Mouse (Mus musculus) limb, embryonic 11.5 days (tissue): Measurements from ENCODE around the gene Uqcr11. TPM values are rescaled to one million over a fixed set of nuclear protein-coding genes. Genes with fewer than 3 reads are reported as not detected.
A peak's percentile ranks its signal among the peaks of the same experiment; 100 is the strongest.

ENCODE experiments used
- ATAC-seq: fragments of 200-750 bp; cut with Nextera tagmentation; 2 replicates; pipeline ENCODE4 v1.8.0; 2017; ENCODE audit warnings: low read depth; ENCODE audit not compliant: insufficient number of reproducible peaks, low FRiP score, low TSS enrichment
- DNase-seq: peaks from one replicate; pipeline ENCODE4 v3.0.0-alpha.2; 2015; ENCODE audit warnings: low spot score
- H3K27ac ChIP-seq: fragments of 300-500 bp; sonication (generic); replicated peaks from 2 replicates; pipeline ENCODE4 v1.5.1; 2014; ENCODE audit warnings: low read depth, mild to moderate bottlenecking, low read length
- H3K27me3 ChIP-seq: fragments of 300-500 bp; sonication (generic); 2 replicates; pipeline ENCODE4 v1.6.1; 2014; ENCODE audit warnings: mild to moderate bottlenecking, low read length, mixed read lengths; ENCODE audit not compliant: control insufficient read depth, insufficient read depth
- H3K36me3 ChIP-seq: fragments of 300-500 bp; sonication (generic); 2 replicates; pipeline ENCODE4 v1.6.1; 2014; ENCODE audit warnings: mild to moderate bottlenecking, low read length, moderate library complexity, mixed read lengths; ENCODE audit not compliant: control insufficient read depth, insufficient read depth
- H3K4me1 ChIP-seq: fragments of 300-500 bp; sonication (generic); 2 replicates; pipeline ENCODE4 v1.6.1; 2014; ENCODE audit warnings: low read length, mixed read lengths; ENCODE audit not compliant: control insufficient read depth, insufficient read depth
- H3K4me2 ChIP-seq: fragments of 300-500 bp; sonication (generic); 2 replicates; pipeline ENCODE4 v1.6.1; 2014; ENCODE audit warnings: low read depth, mild to moderate bottlenecking, moderate library complexity; ENCODE audit not compliant: severe bottlenecking
- H3K4me3 ChIP-seq: fragments of 300-500 bp; sonication (generic); 2 replicates; pipeline ENCODE4 v1.5.1; 2014; ENCODE audit warnings: low read depth, low read length
- H3K9ac ChIP-seq: fragments of 300-500 bp; sonication (generic); 2 replicates; pipeline ENCODE4 v1.6.1; 2014; ENCODE audit warnings: mild to moderate bottlenecking, low read length
- H3K9me3 ChIP-seq: fragments of 300-500 bp; sonication (generic); 2 replicates; pipeline ENCODE4 v1.6.1; 2016; ENCODE audit warnings: low read length; ENCODE audit not compliant: control insufficient read depth
- WGBS: fragments of 180-500 bp; shearing (Covaris S2); extraction: QIAGEN DNeasy Blood & Tissue Kit; methylation state at CpG from one replicate; pipeline ENCODE4 v1.1.7; 2014; 5-methylcytosine and 5-hydroxymethylcytosine counted together
- polyA plus RNA-seq: library from polyadenylated mRNA; unstranded; fragments of >200 nt; fragmentation: Nextera tagmentation; extraction: Ambion mirVana; gene quantifications from 2 replicates; pipeline ENCODE4 v1.2.1, GENCODE M21; 2014

The Uqcr11 gene
- polyA plus RNA-seq, 1 experiment from 2014 or later = 533 TPM

- Histone ChIP-seq H3K9me3 (no peaks in the 10 kb centered on the region), H3K4me1 (peaks cover 32% of the 10 kb centered on the region), H3K36me3 (peaks cover 25% of the 10 kb centered on the region), H3K27ac (no peak overlapping the region), H3K9ac (no peak overlapping the region; the same call in 1 of the 2 replicates), H3K4me2 (no peak overlapping the region), H3K27me3 (no peaks in the 10 kb centered on the region), H3K4me3 (no peak overlapping the region)
- ATAC-seq = no peak
- 70% methylated on average over 4 of the region's 4 CpGs for WGBS
- DNase-seq = no peak
Observed at GRCm38 (mm10) chr10:80383431-80383830, 23.2 kb downstream of the Uqcr11 start.

- no peaks in the 10 kb centered on the region for H3K27me3 ChIP-seq
- ATAC-seq (no peak), DNase-seq (no peak)
- no peak overlapping the region; the same call in 1 of the 2 replicates for H3K4me2 ChIP-seq
- 88% methylated on average over 7 of the region's 7 CpGs for WGBS
- no peak overlapping the region for H3K9ac ChIP-seq
- peaks cover 26% of the 10 kb centered on the region for H3K4me1 ChIP-seq
- no peak overlapping the region for H3K27ac ChIP-seq
- H3K36me3 ChIP-seq = peaks cover 25% of the 10 kb centered on the region
- no peak overlapping the region for H3K4me3 ChIP-seq
- no peaks in the 10 kb centered on the region for H3K9me3 ChIP-seq
Observed at GRCm38 (mm10) chr10:80382641-80383365, 23.8 kb downstream of the Uqcr11 start.

GRCm38 (mm10) chr10:80377716-80378115 lies 28.9 kb downstream of the Uqcr11 start:
- no peak overlapping the region for H3K9ac ChIP-seq
- WGBS = 52% methylated on average over 10 of the region's 10 CpGs
- H3K4me3 ChIP-seq = no peak overlapping the region
- no peak overlapping the region for H3K4me2 ChIP-seq
- ATAC-seq (no peak), DNase-seq (no peak)
- H3K4me1 ChIP-seq = no peaks in the 10 kb centered on the region
- no peaks in the 10 kb centered on the region for H3K27me3 ChIP-seq
- H3K36me3 ChIP-seq = peaks cover 21% of the 10 kb centered on the region
- H3K9me3 ChIP-seq = no peaks in the 10 kb centered on the region
- H3K27ac ChIP-seq = no peak overlapping the region

DNA sequence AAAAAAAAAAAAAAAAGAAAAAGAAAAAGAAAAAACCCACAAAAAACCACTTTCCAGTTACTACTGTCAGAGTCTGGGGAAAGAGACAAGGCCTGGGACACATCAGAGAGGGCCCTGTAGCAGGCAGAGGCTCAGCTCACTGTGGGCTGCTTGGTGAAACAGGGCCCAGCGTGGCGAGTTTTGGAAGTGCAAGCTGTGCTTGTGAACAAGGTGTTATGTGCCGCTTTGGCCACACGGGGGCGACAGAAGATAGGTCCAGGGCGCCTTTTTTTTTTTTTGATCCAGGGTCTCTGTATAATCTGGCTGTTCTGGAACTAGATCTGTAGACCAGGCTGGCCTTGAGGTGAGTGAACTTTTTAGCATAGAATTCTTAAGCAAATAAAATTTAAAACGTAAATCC lies 30.5 kb downstream of the Uqcr11 start:
- Histone ChIP-seq H3K4me1 (peaks cover 5% of the 10 kb centered on the region; the same call in 1 of the 2 replicates), H3K36me3 (peaks cover 6% of the 10 kb centered on the region; the same call in 1 of the 2 replicates)
- ATAC-seq = no peak

GRCm38 (mm10) chr10:80374063-80374462 lies 32.6 kb downstream of the Uqcr11 start:
- no peak for ATAC-seq

More for the DNA sequence above, 30.5 kb downstream of the Uqcr11 start:
- Histone ChIP-seq H3K27ac (no peak overlapping the region), H3K4me2 (no peak overlapping the region), H3K4me3 (no peak overlapping the region), H3K27me3 (no peaks in the 10 kb centered on the region), H3K9me3 (no peaks in the 10 kb centered on the region), H3K9ac (no peak overlapping the region)
- 2% methylated on average over 7 of the region's 7 CpGs for WGBS
- DNase-seq = peak; percentile 99

GRCm38 (mm10) chr10:80372706-80373105 lies 33.9 kb downstream of the Uqcr11 start:
- H3K4me1 ChIP-seq = peaks cover 5% of the 10 kb centered on the region; the same call in 1 of the 2 replicates
- H3K27ac ChIP-seq = no peak overlapping the region
- DNase-seq (no peak), ATAC-seq (no peak)
- WGBS = 87% methylated on average over 6 of the region's 6 CpGs
- H3K9ac ChIP-seq = no peak overlapping the region
- no peak overlapping the region for H3K4me3 ChIP-seq
- H3K27me3 ChIP-seq = no peaks in the 10 kb centered on the region
- no peaks in the 10 kb centered on the region for H3K9me3 ChIP-seq
- no peaks in the 10 kb centered on the region for H3K36me3 ChIP-seq
- H3K4me2 ChIP-seq = no peak overlapping the region

More at GRCm38 (mm10) chr10:80374063-80374462, 32.6 kb downstream of the Uqcr11 start:
- DNase-seq = peak; percentile 80
- Histone ChIP-seq H3K36me3 (no peaks in the 10 kb centered on the region), H3K9ac (no peak overlapping the region), H3K4me1 (peaks cover 5% of the 10 kb centered on the region; the same call in 1 of the 2 replicates), H3K27ac (no peak overlapping the region), H3K4me3 (no peak overlapping the region), H3K9me3 (no peaks in the 10 kb centered on the region), H3K4me2 (no peak overlapping the region), H3K27me3 (no peaks in the 10 kb centered on the region)
- 18% methylated on average over 6 of the region's 6 CpGs for WGBS

DNA sequence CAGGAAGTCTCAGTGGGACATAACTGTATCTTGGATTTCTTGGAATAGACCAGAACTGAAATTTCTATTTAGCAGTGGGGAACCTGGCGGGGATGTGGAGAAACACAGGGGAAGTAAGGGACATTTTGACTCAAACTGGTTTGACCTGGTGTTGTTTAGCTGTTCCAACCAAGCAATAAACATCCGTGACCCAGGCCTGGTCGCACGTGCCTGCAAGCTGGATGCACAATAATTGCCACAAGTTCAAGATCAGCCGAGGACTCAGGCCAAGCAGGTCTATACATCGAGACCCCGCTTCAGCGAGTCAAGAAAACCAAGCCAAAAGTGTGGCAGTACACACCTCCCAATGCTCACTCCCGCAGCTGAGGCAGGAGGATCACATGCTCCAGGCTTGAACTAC lies 34.6 kb downstream of the Uqcr11 start:
- Histone ChIP-seq H3K27ac (no peak overlapping the region), H3K36me3 (no peaks in the 10 kb centered on the region), H3K9me3 (no peaks in the 10 kb centered on the region), H3K9ac (no peak overlapping the region), H3K4me3 (no peak overlapping the region; the same call in 1 of the 2 replicates), H3K4me2 (peak overlapping the region; percentile 11; the same call in 1 of the 2 replicates), H3K4me1 (peaks cover 5% of the 10 kb centered on the region; the same call in 1 of the 2 replicates), H3K27me3 (no peaks in the 10 kb centered on the region)
- no peak for DNase-seq
- ATAC-seq = no peak
- 56% methylated on average over 9 of the region's 9 CpGs for WGBS

GRCm38 (mm10) chr10:80371411-80371966 lies 35.1 kb downstream of the Uqcr11 start:
- H3K4me1 ChIP-seq = peaks cover 5% of the 10 kb centered on the region; the same call in 1 of the 2 replicates
- peak; percentile 80 for DNase-seq
- ATAC-seq = peak; percentile 82
- 2% methylated on average over 12 of the region's 12 CpGs for WGBS
- H3K9ac ChIP-seq = no peak overlapping the region
- no peaks in the 10 kb centered on the region for H3K9me3 ChIP-seq
- H3K4me3 ChIP-seq = peak overlapping the region; percentile 26
- peak overlapping the region; percentile 11; the same call in 1 of the 2 replicates for H3K4me2 ChIP-seq
- no peaks in the 10 kb centered on the region for H3K27me3 ChIP-seq
- H3K27ac ChIP-seq = no peak overlapping the region
- H3K36me3 ChIP-seq = no peaks in the 10 kb centered on the region
